Mouse (Mus musculus): Measurements from ENCODE around the gene Cyp2c54. TPM values are rescaled to one million over a fixed set of nuclear protein-coding genes. Genes with fewer than 3 reads are reported as not detected.
"Not testable (repeated sequence)": the region's sequence is repeated elsewhere in the genome, so short reads cannot be mapped to it uniquely, and the experiment has no call there.

Gene Cyp2c54
- not detected in 2 replicates for polyA plus RNA-seq (2015; fragmentation: Nextera tagmentation; extraction: Ambion mirVana)

DNA sequence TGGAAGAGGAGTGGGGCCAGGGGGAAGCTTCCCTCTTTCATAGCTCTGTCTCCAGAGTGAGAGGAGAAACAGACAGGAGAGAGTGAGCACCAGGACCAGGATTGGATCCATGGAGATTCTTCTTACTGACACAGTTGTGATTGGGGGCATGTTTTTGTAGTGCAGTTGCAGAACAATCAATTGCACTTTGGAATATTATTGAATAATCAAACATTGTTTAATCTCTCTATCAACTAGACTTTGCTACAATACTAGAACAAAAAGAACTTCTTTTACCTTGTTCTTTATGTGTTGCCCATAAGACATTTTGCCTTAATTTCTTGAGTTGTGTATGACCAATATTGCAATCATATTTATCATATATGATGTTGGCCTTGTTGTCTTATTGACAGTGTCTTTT, at the start of gene Cyp2c54:
Cyp2c54 (minus strand) TSS at position 127 of the 400 bp plus-strand sequence.
- Histone ChIP-seq H3K36me3 (no peaks in the 10 kb centered on the region), H3K27me3 (no peaks in the 10 kb centered on the region), H3K4me2 (replicated peaks) (no peak within 1 kb of the TSS), H3K9me3 (no peaks in the 10 kb centered on the region), H3K4me3 (replicated peaks) (no peak within 1 kb of the TSS), H3K9ac (replicated peaks) (no peak within 1 kb of the TSS), H3K27ac (no peak within 1 kb of the TSS), H3K4me1 (replicated peaks) (no peaks in the 10 kb centered on the region)
- ATAC-seq = no peak

DNA sequence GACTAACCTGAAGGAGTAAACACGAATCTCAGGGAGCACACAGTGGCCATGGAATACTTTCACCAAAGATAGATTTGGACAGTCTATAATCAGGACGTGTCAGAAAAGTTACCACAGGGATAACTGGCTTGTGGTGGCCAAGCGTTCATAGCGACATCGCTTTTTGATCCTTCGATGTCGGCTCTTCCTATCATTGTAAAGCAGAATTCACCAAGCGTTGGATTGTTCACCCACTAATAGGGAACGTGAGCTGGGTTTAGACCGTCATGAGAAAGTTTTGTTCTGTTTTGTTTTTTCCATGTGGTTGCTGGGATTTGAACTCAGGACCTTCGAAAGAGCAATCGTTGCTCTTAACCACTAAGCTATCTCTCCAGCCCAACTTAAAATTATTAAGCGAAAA, 46.0 kb upstream of the Cyp2c54 start:
- 77% methylated on average over 13 of the region's 13 CpGs for WGBS
- not testable (repeated sequence) for ATAC-seq; H3K36me3 ChIP-seq; H3K4me3 ChIP-seq (replicated peaks); H3K9ac ChIP-seq (replicated peaks); H3K9me3 ChIP-seq; H3K27ac ChIP-seq; H3K4me2 ChIP-seq (replicated peaks); H3K27me3 ChIP-seq; H3K4me1 ChIP-seq (replicated peaks)

GRCm38 (mm10) chr19:40091111-40091510, 17.5 kb upstream of the Cyp2c54 start:
- no peaks in the 10 kb centered on the region for H3K9me3 ChIP-seq
- no peak overlapping the region for H3K9ac ChIP-seq (replicated peaks)
- no peak overlapping the region for H3K4me3 ChIP-seq (replicated peaks)
- no peaks in the 10 kb centered on the region for H3K4me1 ChIP-seq (replicated peaks)
- ATAC-seq = no peak
- no peak overlapping the region for H3K27ac ChIP-seq
- no peak overlapping the region for H3K4me2 ChIP-seq (replicated peaks)
- 84% methylated on average over 3 of the region's 3 CpGs for WGBS
- H3K36me3 ChIP-seq = no peaks in the 10 kb centered on the region
- H3K27me3 ChIP-seq = no peaks in the 10 kb centered on the region

GRCm38 (mm10) chr19:40089421-40089820, 15.8 kb upstream of the Cyp2c54 start, which contains the start of gene Cyp2c50:
TSS of gene Cyp2c50 (plus strand) at chr19:40089688.
- H3K4me2 ChIP-seq (replicated peaks); H3K9me3 ChIP-seq; H3K4me3 ChIP-seq (replicated peaks); H3K9ac ChIP-seq (replicated peaks); H3K27ac ChIP-seq; H3K4me1 ChIP-seq (replicated peaks); ATAC-seq; H3K27me3 ChIP-seq; H3K36me3 ChIP-seq: not testable (repeated sequence)
- WGBS = 100% methylated on average over 1 of the region's 1 CpGs

DNA sequence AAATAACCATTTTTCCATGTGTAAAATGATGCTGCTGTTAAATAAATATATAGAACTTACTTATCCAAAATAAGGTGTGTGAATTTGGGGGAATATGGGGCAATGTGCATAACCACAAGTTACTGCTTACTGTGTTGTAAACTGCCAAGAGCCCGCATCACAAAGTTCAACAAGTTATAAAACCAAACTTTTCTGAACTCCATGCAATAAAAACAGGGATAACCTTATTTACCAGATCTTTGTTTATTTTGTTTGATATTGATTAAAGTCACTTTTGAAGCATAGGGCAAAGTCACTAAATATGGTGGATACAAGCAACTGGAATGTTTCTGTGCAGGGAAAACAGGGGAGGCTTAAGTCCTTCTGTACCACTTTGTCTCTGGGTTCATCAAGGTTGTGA, 14.8 kb upstream of the Cyp2c54 start:
- H3K27ac ChIP-seq = no peak overlapping the region

GRCm38 (mm10) chr19:39992140-39992539, 81.5 kb downstream of the Cyp2c54 start, which contains the start of gene Cyp2c37:
TSS of gene Cyp2c37 (plus strand) at chr19:39992424.
- H3K36me3 ChIP-seq; H3K27ac ChIP-seq; H3K9me3 ChIP-seq; H3K4me2 ChIP-seq (replicated peaks); ATAC-seq; H3K4me1 ChIP-seq (replicated peaks); H3K9ac ChIP-seq (replicated peaks); H3K27me3 ChIP-seq; H3K4me3 ChIP-seq (replicated peaks): not testable (repeated sequence)
- WGBS = 96% methylated on average over 1 of the region's 1 CpGs

More for the DNA sequence above, 14.8 kb upstream of the Cyp2c54 start:
- H3K27me3 ChIP-seq = no peaks in the 10 kb centered on the region
- no peak overlapping the region for H3K4me3 ChIP-seq (replicated peaks)
- H3K9ac ChIP-seq (replicated peaks) = no peak overlapping the region
- H3K9me3 ChIP-seq = no peaks in the 10 kb centered on the region
- WGBS = 91% methylated on average over 1 of the region's 1 CpGs
- no peak for ATAC-seq
- no peaks in the 10 kb centered on the region for H3K4me1 ChIP-seq (replicated peaks)
- no peak overlapping the region for H3K4me2 ChIP-seq (replicated peaks)
- no peaks in the 10 kb centered on the region for H3K36me3 ChIP-seq

- Histone ChIP-seq H3K27ac (no peak overlapping the region), H3K4me2 (replicated peaks) (no peak overlapping the region), H3K4me1 (replicated peaks) (no peaks in the 10 kb centered on the region), H3K4me3 (replicated peaks) (no peak overlapping the region), H3K36me3 (no peaks in the 10 kb centered on the region), H3K27me3 (no peaks in the 10 kb centered on the region), H3K9me3 (no peaks in the 10 kb centered on the region), H3K9ac (replicated peaks) (no peak overlapping the region)
- no peak for ATAC-seq
- WGBS = 68% methylated on average over 2 of the region's 2 CpGs
Observed at GRCm38 (mm10) chr19:39989471-39989870, 84.2 kb downstream of the Cyp2c54 start.

Other genes starting within 250 kb of the Cyp2c54 start
- not detected in 2 replicates for gene Cyp2c69, start 187.0 kb downstream of the Cyp2c54 start, polyA plus RNA-seq (2015; fragmentation: Nextera tagmentation; extraction: Ambion mirVana)
- not detected in 2 replicates for gene Cyp2c37, start 81.4 kb downstream of the Cyp2c54 start, polyA plus RNA-seq (2015; fragmentation: Nextera tagmentation; extraction: Ambion mirVana)
- gene Cyp2c50, start 15.9 kb upstream of the Cyp2c54 start, polyA plus RNA-seq (2015; fragmentation: Nextera tagmentation; extraction: Ambion mirVana) = not detected in 2 replicates
- not detected in 2 replicates for gene Cyp2c70, start 113.5 kb upstream of the Cyp2c54 start, polyA plus RNA-seq (2015; fragmentation: Nextera tagmentation; extraction: Ambion mirVana)
- 17.7 and 19.4 TPM in 2 replicates for gene Pdlim1, start 198.0 kb upstream of the Cyp2c54 start, polyA plus RNA-seq (2015; fragmentation: Nextera tagmentation; extraction: Ambion mirVana)

All from midbrain, embryonic 13.5 days (tissue).